ENCODE assay signal across 8 mouse cellular contexts in the genomic region with DNA sequence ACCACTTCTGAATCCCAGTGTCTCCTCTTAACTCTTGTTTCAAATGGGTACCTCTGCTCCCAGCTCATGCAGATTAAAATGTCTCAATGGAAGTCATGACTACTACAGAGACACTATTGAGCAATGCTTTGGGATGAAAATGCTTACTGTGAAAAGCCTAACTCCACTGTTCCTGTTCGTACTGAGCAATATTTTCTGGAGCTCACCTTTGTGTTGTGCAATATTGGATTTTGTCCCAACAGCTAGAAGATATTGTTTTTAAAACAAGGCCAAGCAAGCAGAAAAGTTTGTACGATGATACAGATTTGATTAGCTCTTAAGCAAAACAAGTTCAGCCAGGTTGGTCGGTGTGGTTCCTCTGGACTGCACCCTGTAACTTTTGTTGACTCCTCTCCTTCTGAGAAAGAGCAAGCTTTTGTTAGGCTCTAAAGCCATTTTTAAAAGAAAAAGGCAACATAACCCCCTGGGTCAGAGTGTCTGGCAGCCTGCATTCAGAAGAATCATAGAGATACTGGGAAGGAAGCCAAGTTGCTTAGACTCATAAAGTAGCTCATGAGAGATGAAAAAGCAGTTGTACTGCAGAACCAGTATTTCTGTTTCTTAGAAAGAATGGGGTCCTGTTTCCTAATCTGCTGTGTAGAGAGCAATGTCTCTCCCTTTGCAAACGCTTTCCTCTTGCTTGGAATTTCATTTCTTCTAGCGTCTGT.
A peak's percentile ranks its signal among the peaks of the same experiment; 100 is the strongest.
DNase-seq lines count a peak whose midpoint lies in the region; ATAC-seq and TF ChIP-seq lines count a peak whose summit lies in the region.

No protein-coding gene starts in this region.

- H3K4me3 ChIP-seq in forebrain, postnatal 0 days (ENCODE audit: low read depth, low read length) = no peak overlapping the region
- no peak overlapping the region for H3K4me3 ChIP-seq in forebrain, embryonic 10.5 days
- no peak overlapping the region for H3K4me3 ChIP-seq in neural tube, embryonic 12.5 days
- no peak overlapping the region for H3K4me3 ChIP-seq in stomach, embryonic 15.5 days (replicated peaks)

- intact Hi-C loops in left cerebral cortex, postnatal 14 days (cut with DNase I) = no loop called here

- peak; percentile 5 for DNase-seq in forebrain, postnatal 0 days
- no peak for DNase-seq in forebrain, embryonic 10.5 days (ENCODE audit: extremely low spot score, low spot score)
- DNase-seq in neural tube, embryonic 10.5 days (ENCODE audit: extremely low spot score, low spot score) = no peak
- peak; percentile 49 for DNase-seq in kidney, postnatal 10 days
- DNase-seq in left cerebral cortex, postnatal 14 days (ENCODE audit: low spot score in 2 of 2) = no peak

- no peaks in the 10 kb centered on the region for H3K27me3 ChIP-seq in forebrain, postnatal 0 days (ENCODE audit: insufficient read depth, low read length)
- H3K27me3 ChIP-seq in forebrain, embryonic 10.5 days (ENCODE audit: poor library complexity, severe bottlenecking) = no peaks in the 10 kb centered on the region
- H3K27me3 ChIP-seq in neural tube, embryonic 12.5 days (replicated peaks) = no peaks in the 10 kb centered on the region
- no peaks in the 10 kb centered on the region for H3K27me3 ChIP-seq in stomach, embryonic 15.5 days (replicated peaks)

- 37% methylated on average over 5 of the region's 5 CpGs for WGBS in forebrain, postnatal 0 days
- 81% methylated on average over 5 of the region's 5 CpGs for WGBS in forebrain, embryonic 10.5 days
- WGBS in neural tube, embryonic 12.5 days = 58% methylated on average over 5 of the region's 5 CpGs
- WGBS in stomach, embryonic 15.5 days = 21% methylated on average over 5 of the region's 5 CpGs

- ATAC-seq in forebrain, postnatal 0 days = no peak
- peak; percentile 21; the same call in 1 of the 2 replicates for ATAC-seq in neural tube, embryonic 12.5 days (ENCODE audit: low FRiP score, low read depth)
- ATAC-seq in stomach, embryonic 15.5 days (ENCODE audit: insufficient read depth, low FRiP score, low read depth) = peak; percentile 65; the same call in 1 of the 2 replicates
- no peak for ATAC-seq in inflammation-experienced regulatory T-cells, adult 6 months

- no peaks in the 10 kb centered on the region for H3K36me3 ChIP-seq in forebrain, postnatal 0 days (ENCODE audit: insufficient read depth)
- no peaks in the 10 kb centered on the region for H3K36me3 ChIP-seq in forebrain, embryonic 10.5 days (replicated peaks)
- no peaks in the 10 kb centered on the region for H3K36me3 ChIP-seq in neural tube, embryonic 12.5 days
- H3K36me3 ChIP-seq in stomach, embryonic 15.5 days = no peaks in the 10 kb centered on the region

- no peaks in the 10 kb centered on the region for H3K9me3 ChIP-seq in forebrain, postnatal 0 days (ENCODE audit: low read length)
- no peaks in the 10 kb centered on the region for H3K9me3 ChIP-seq in forebrain, embryonic 10.5 days
- no peaks in the 10 kb centered on the region for H3K9me3 ChIP-seq in neural tube, embryonic 12.5 days
- H3K9me3 ChIP-seq in stomach, embryonic 15.5 days = no peaks in the 10 kb centered on the region

- no peak for TF ChIP-seq CTCF in forebrain, postnatal 0 days (IDR thresholded peaks at IDR 0.05; ENCODE audit: low read depth)

- H3K27ac ChIP-seq in forebrain, postnatal 0 days (ENCODE audit: low read depth, low read length) = no peak overlapping the region
- H3K27ac ChIP-seq in forebrain, embryonic 10.5 days = no peak overlapping the region
- H3K27ac ChIP-seq in neural tube, embryonic 12.5 days = no peak overlapping the region
- H3K27ac ChIP-seq in stomach, embryonic 15.5 days = peak overlapping the region; percentile 74

- no peak overlapping the region for H3K9ac ChIP-seq in forebrain, postnatal 0 days
- no peak overlapping the region for H3K9ac ChIP-seq in neural tube, embryonic 12.5 days
- no peak overlapping the region for H3K9ac ChIP-seq in stomach, embryonic 15.5 days

- H3K4me2 ChIP-seq in forebrain, postnatal 0 days (ENCODE audit: low read depth) = no peak overlapping the region
- H3K4me2 ChIP-seq in neural tube, embryonic 12.5 days (replicated peaks) = no peak overlapping the region
- H3K4me2 ChIP-seq in stomach, embryonic 15.5 days = no peak overlapping the region

- H3K4me1 ChIP-seq in forebrain, postnatal 0 days (ENCODE audit: insufficient read depth) = no peaks in the 10 kb centered on the region
- H3K4me1 ChIP-seq in forebrain, embryonic 10.5 days = no peaks in the 10 kb centered on the region
- no peaks in the 10 kb centered on the region for H3K4me1 ChIP-seq in neural tube, embryonic 12.5 days
- peaks cover 4% of the 10 kb centered on the region; the same call in 1 of the 2 replicates for H3K4me1 ChIP-seq in stomach, embryonic 15.5 days

Comparison
In these comparisons a context has a peak if more than half of its experiments do, and no peak if none do; other contexts are left out.
1. DNase-seq: peak in forebrain, postnatal 0 days (single experiment) and kidney, postnatal 10 days (single experiment); none in forebrain, embryonic 10.5 days (single experiment), neural tube, embryonic 10.5 days (single experiment) and left cerebral cortex, postnatal 14 days (0 of 2).
2. ATAC-seq: peak in neural tube, embryonic 12.5 days (single experiment) and stomach, embryonic 15.5 days (single experiment); none in forebrain, postnatal 0 days (single experiment) and inflammation-experienced regulatory T-cells, adult 6 months (single experiment).